Mouse (Mus musculus): ENCODE data around the gene Vezt.

DNA sequence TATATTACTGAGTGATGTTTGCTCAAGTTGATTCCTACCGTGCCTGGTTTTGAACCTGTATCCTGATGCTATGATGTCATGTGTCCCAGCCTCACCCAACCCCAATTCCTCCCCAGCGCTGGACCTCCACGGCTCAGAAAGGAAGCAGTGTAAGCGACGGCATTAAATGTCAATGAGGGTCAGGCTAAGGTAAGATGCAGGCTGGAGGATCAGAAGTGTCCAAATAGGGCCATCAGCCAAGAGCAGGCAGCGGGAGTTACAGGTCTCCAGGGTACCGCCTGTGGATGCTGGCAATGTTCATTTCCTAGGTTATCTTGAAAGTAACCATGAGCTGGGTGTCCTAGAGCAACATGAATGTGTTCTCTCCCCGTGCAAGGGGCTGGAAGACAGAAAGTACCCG, 104.2 kb downstream of the Vezt start:
- TF ChIP-seq CTCF (conservative IDR thresholded peaks at IDR 0.05 in 1 of 2, IDR thresholded peaks at IDR 0.05 in 1 of 2; ENCODE audit: low read depth in 2 of 2, low read length in 2 of 2) = no peak
- TF ChIP-seq GABPA (IDR thresholded peaks at IDR 0.05; ENCODE audit: insufficient replicate concordance, low read depth, low read length) = no peak
- no peak for TF ChIP-seq POLR2A (IDR thresholded peaks at IDR 0.05; ENCODE audit: low read depth, low read length)
- no peak for TF ChIP-seq EP300 (IDR thresholded peaks at IDR 0.05; ENCODE audit: low read length)
- TF ChIP-seq POLR2AphosphoS2 (IDR thresholded peaks at IDR 0.05; ENCODE audit: low read depth, low read length) = no peak
- no peak for TF ChIP-seq ZMIZ1 (IDR thresholded peaks at IDR 0.05; ENCODE audit: low read depth, low read length)

All from CH12.LX (cell line).